Mouse (Mus musculus) layer of hippocampus, postnatal 10 days (tissue): ENCODE results near the gene Ccdc33. TPM values are rescaled to one million over a fixed set of nuclear protein-coding genes. Genes with fewer than 3 reads are reported as not detected.

Source experiments
- DNase-seq, 2 experiments: peaks; one replicate each; pipeline ENCODE4 v3.0.0; 2021; ENCODE audit warnings: low spot score in 2 of 2
- long read RNA-seq: library from polyadenylated mRNA; stranded (forward); transcript quantifications from one replicate; pipeline ENCODE4 v2.0.0, GENCODE M21; 2023
- total RNA-seq, 2 experiments: library from RNA; stranded (reverse); gene quantifications; 2 replicates each; pipeline ENCODE4 v1.2.3; 2021

The Ccdc33 gene
- 1 to 10 TPM; 1.0 to 2.0 TPM for total RNA-seq
- long read RNA-seq, partial matches to known transcripts, result 1 of 3 reads
- long read RNA-seq, other reads (novel, unspliced or antisense), result 2 of 3 reads

- no peak for DNase-seq
Observed at GRCm38 (mm10) chr9:58118671-58119070, at the start of gene Ccdc33. Gene Ccdc33, minus strand, starts transcription at chr9:58118823.

DNA sequence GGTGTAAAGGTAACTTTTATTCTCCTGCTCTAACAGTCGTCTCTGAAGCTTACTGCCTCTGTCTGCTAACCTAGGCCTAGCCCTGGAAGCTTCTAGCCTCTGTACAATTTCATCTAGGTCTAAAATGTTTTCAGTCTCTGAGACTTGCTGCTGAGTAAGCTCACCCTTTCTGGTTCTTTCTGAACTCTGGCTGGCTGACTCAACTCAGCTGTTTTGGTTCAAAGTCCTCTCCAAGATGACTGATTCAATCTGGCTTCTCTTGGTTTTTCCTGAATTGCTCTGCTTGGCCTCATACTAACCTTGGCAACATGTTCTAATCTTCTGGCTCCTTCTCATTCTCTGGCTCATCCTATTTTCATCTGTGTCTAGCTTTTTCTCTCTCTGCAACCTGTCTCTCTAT is 47.2 kb upstream of the Ccdc33 start:
- DNase-seq, result no peak

GRCm38 (mm10) chr9:58163146-58163545 is 44.5 kb upstream of the Ccdc33 start:
- DNase-seq, result no peak

GRCm38 (mm10) chr9:58162173-58162572 is 43.5 kb upstream of the Ccdc33 start:
- no peak for DNase-seq

DNA sequence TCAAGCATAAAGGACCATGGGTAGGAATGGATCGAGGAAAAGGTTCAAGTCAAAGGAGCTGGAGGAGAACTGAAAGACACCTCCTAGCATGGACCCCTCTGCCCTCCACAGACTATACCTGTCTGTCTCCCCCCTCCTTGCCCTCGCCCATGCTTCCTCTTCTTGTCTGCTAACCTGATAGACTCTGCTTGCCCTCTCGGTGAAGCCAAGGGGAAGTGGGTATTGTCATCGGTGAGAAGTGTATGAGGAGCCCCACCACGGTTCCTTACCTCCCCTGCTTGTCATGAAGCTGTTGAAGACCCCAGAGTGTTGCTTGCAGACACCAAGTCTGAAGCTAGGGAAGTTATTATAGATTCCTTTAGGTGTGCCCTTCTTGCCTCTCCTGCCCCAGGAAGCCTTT is 41.7 kb upstream of the Ccdc33 start:
- DNase-seq, result no peak

DNA sequence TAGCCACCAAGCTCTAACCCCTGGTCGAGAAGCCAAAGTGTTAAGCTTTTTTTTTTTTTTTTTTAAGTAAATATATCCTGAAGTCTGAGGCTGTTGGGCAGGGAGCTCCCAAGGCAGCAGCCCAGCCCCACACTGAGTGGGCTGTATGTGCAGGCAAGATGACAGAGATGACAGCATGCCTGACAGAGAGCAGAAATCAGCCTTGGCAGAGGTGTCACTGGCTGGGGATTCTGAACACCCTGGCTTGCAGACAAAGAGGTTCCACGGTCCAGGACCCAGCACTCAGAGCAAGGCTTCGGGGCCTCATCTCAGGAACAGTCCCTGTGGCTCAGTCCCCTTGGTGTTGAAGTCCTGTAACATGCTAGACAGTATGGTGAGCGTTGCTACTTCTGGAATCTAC is 41.2 kb upstream of the Ccdc33 start:
- DNase-seq, result peak in 1 of 2 experiments; percentile 57

DNA sequence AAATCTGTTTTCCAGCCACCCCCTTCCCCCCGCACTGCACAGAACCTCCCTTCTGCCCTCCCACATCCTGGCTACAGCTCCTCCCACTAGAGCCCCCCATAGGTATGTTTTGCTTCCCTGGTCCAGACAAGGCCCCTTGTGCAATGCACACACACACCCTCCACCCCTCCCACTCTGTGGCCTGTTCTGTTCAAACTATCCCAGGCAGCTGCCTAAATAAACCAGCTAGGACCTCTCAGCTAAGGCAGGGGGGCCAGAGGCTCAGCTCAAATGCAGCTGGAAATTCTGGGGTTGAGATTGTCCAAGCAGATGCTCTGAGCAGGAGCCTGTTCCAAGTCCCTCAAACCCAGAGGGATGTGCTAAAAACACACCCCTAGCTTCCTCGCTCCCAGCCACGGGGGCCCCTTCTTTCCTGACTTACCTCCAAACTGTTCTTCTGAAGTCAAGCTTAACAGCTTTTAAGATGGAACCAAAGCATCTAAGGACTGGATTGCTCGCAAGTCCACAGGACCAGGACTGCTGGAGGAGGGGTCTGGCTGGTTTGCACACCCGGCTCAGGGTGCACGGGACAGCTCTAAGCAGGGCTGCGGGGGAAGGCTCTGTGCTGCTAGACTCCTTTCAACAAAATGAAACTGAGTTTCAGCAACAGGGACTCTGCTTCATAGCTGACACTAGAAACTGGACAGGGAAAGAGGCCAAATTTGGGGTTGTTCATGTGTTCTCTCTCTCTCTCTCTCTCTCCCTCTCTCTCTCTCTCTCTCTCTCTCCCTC is 40.1 kb upstream of the Ccdc33 start:
- DNase-seq, result no peak

GRCm38 (mm10) chr9:58157838-58158237 is 39.2 kb upstream of the Ccdc33 start:
- peak in 1 of 2 experiments; percentile 17 for DNase-seq

- DNase-seq, result peak in 1 of 2 experiments; percentile 14
Observed at GRCm38 (mm10) chr9:58156819-58157560, 38.4 kb upstream of the Ccdc33 start.

DNA sequence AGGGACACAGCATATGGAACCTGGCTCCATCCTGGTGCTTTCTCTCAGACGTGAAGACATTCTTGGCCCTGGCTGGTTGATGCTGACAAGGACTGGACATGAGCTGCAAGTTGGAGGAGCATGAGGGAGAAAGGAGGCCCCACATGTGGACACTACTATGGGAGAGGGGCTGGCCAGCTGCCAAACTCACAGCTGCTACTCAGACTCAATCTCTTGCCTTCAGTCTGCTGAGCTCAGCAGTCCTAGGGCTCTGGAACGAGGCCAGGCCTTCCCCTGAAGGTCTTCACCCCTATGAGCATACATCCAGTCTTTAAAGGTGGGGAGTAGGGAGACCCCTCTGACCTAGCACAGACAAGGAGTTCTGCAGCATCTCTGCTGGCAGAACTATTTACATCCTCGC is 36.7 kb upstream of the Ccdc33 start:
- peak in 1 of 2 experiments; percentile 49 for DNase-seq

DNA sequence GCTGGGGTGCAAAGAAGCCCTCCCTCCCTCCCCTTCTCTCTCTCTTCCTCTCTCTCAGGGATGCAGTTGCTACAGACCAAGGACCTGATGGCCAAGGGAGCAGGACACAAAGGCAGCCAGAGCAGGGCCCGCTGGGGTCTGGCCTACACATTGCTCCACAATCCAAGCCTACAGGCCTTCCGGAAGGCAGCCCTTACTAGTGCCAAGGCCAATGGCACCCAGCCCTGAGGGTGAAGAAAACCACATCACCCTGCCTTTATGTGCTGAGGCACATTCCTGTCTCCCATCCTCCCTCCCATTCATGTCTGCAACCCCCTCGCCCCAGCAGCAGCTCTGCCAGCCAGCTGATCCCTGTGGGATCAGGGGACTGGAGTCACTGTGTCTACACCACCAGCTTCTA is 34.5 kb upstream of the Ccdc33 start:
- DNase-seq, result no peak

DNA sequence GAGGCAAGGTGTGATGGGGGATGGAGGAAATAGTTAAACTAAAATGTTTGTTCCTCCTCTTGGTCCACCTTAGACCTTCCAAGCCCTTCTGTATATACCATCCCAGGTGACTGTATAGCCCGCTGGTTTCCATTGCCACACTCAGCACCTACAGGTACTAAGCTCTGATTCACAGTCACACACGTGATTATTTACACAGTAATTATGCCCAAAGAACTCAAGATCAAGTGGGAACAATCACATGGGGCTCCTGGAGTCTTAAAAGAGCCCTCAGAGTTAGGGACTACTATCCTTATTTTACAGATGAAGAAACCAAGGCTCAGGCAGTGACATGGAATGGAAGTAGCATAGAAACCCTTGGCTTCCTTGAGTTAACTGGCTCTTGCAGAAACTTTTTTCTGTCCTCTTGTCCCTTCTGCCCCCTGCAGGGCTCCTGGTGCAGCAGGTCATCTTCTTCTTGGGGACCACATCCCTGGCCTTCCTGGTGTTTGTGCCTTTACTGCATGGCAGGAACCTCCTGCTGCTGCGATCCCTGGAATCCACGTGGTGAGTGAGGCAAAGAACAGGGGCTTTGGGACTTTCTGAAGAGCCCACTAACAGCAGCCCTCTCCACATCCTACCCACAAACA is 32.2 kb upstream of the Ccdc33 start:
- no peak for DNase-seq

DNA sequence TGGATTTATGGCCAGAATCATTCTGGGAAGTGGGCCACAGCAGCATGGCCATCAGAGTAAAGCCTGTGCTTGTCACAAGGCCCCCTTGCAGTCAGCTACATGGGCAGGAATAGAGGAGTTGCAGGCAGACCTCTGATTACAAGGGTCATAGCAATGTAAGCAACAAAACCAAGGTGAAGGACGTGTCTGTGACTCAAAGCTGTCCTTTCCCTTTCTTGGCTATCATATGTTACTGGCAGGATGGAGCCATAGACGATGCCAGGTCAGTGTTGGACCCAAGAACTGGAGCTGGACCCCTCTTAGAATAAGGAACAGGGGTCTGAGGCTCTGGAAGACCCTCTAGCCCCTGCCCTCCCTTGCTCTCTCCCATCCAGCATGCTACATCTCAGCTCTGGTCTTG is 30.2 kb upstream of the Ccdc33 start:
- DNase-seq, result no peak

GRCm38 (mm10) chr9:58145417-58145816 is 26.8 kb upstream of the Ccdc33 start:
- no peak for DNase-seq

DNA sequence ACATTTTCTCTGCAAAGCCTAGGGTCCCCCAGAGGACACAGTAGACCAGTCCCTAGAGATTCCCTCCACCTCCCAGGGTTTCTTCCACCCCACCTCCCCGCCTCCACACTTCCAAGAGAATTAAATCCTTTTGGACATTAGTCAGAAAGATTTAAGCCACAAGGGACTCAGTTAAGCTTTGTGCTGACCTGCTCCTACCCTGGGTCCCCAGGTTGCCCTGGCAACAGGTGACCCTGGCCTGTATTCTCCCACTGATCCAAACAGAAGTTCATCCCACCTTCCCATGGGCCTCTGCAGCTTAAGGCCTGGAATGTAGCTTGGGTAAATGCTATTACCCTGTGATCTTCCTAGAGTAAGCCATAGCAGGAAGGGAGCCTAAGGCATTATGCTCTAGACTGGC is 26.0 kb upstream of the Ccdc33 start:
- no peak for DNase-seq

DNA sequence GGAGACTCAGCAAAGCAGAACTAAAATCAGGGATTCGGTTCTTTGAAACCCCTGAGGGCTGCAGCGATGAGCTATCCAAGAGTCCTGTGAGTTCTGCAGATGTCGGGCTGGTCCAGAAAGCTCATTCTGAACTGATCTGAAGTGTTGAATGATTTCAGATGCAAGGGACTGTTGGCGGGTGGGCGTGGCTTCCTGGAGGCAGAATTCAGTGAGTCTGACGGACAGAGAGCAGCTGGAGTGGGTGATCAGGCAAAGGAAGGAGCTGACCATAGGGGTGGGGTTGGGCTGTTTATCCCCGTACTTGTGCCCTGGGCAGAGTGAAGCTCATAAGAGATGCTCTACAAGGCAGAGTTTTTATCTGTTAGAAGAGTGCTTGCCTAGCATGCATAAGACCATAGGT is 24.8 kb upstream of the Ccdc33 start:
- DNase-seq, result no peak

DNA sequence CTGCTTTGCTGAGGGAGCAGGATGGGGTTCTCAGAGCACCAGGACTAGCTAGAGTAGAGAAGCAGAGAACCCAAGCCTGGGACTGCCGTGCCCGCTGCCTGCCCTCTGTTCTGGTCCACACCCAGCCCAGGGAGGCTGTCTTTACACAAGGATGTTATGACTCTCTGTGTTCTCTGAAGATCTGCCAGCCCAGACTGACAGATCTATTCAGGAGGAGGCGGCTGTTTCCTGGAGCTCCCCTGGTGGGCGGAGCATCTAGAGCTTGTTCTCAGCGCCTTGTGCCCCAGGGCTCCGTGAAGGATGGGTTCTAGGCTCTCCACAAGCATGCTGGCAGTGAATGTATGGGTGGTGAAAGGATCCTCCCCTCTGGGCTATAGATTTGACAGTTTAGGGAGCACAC is 21.3 kb upstream of the Ccdc33 start:
- peak in 1 of 2 experiments; percentile 35 for DNase-seq

DNA sequence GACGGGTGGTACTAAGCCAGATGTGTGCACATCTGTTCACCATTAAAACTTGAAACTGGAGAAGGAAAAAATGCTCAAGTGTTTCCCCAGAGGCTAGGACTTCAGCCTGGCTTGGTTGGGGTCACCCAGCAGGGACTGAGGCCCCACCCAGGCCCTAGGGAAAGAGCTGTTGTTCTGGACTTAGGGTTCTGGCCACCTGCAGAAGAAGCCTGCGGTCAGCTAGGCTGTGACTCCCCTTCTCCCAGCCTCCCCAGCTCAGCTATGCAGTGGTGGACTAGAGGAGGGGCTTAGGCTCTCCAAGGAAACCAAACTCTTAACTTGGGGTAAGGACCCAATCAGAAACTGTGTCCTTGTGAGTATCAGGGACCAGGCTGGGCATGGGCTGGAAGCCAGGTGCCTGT is 17.3 kb upstream of the Ccdc33 start:
- no peak for DNase-seq

DNA sequence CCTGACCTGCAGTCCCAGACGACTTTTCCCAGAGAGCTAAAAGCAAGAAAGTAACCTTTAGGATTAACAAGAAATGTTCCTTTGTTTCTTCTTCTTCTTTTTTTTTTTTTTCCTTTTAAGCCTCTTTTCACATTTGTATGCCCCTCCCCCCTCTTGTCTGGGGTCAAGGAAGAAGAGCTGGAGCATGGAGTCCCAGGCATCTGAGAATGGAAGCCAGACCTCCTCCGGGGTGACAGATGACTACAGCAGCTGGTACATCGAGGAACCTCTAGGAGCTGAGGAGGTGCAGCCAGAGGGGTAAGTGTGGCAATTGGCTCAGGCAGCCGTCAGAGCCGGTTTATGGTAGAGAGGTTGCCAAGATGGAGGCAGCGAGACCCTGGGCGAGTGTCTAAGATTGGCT is 16.3 kb upstream of the Ccdc33 start:
- no peak for DNase-seq

- no peak for DNase-seq
Observed at GRCm38 (mm10) chr9:58133893-58134884, 15.6 kb upstream of the Ccdc33 start.

DNA sequence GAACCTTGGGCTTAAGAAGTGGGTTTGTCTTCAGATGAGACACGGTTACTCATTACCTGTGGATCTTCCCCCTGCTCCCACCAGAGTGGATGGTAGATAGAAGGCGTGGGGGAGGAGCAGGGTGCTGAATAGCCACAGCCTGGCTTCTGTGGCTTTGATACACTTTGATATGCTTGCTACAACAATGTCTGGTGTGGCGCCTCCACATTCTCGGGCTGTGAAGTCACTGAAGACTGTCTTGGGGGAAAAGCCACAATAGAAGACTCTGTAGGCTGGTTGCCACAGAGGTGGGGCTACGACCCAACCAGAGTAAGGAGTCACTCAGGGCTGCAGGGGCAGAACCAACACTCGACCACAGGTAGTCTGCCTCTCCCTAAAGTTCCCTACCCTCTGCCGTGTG is 13.1 kb upstream of the Ccdc33 start:
- no peak for DNase-seq
